Mouse (Mus musculus): ENCODE results near the gene Adgrl2.

The Adgrl2 gene

DNA sequence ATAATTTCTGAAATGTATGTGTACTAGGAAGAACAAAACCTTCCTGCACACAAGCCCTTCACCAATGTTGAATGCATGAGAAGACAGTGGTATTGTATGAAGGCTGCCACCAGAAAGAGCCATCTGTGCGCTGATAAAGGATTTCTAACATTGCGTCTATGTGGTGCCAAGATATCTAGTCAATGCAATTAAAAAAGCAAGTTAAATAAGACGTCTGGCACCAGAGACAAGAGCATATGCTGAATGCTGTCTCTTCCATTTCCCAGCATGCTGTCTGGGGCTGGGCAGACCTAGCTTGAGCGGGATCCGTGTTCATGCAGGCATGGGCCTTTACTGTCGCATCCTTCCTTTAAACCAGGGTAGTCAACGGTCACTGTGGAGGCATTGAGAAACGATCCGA, 55.3 kb downstream of the Adgrl2 start:
- in situ Hi-C loops (cut with MboI; ENCODE audit: low pct_unique_long_range_greater_than_20kb in 1 of 2, low sequenced_read_pairs in 2 of 2, unreplicated experiment in 1 of 2), result no loop called here

DNA sequence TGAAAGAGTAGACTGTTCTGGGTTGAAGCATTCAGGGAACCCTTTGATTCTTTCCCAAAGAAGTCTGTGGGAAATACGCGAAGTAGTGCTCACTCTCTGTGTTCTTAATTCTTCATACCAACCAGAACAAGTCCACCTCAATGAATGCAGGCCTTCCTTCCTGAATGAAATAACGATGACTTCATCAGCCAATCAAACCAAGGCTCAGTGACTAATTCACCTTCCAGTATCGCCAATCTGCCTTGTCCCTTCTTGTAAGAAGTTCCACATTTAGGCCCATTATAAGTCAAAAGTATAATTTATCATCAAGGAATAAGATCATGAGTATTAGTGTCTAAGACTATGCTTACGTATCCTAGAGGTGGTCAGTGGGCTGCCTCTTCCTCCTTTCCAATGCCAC, 56.1 kb downstream of the Adgrl2 start:
- in situ Hi-C loops (cut with MboI; ENCODE audit: low pct_unique_long_range_greater_than_20kb in 1 of 2, low sequenced_read_pairs in 2 of 2, unreplicated experiment in 1 of 2), result no loop called here

DNA sequence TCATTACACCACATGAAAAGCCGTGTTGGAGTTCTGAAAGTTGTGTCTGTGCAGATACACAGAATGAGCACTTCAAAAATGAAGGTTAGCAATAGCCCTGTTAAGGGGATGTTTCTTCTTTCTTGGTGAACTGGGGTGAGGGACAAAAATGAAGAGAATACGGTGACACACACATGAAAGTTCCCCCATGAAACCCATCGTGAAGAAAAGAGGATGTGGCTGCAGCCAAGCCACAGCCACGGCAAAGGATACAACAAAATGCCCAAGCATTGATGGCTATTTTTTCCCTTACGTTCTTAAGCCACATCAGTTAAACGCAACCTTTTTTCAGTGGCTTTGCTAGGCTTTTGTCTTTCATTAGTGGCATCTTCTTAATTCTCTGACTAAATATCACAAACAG, 57.2 kb downstream of the Adgrl2 start:
- in situ Hi-C loops (cut with MboI; ENCODE audit: low pct_unique_long_range_greater_than_20kb in 1 of 2, low sequenced_read_pairs in 2 of 2, unreplicated experiment in 1 of 2), result no loop called here

GRCm38 (mm10) chr3:148930913-148931312, 59.4 kb downstream of the Adgrl2 start:
- in situ Hi-C loops (cut with MboI; ENCODE audit: low pct_unique_long_range_greater_than_20kb in 1 of 2, low sequenced_read_pairs in 2 of 2, unreplicated experiment in 1 of 2), result no loop called here

DNA sequence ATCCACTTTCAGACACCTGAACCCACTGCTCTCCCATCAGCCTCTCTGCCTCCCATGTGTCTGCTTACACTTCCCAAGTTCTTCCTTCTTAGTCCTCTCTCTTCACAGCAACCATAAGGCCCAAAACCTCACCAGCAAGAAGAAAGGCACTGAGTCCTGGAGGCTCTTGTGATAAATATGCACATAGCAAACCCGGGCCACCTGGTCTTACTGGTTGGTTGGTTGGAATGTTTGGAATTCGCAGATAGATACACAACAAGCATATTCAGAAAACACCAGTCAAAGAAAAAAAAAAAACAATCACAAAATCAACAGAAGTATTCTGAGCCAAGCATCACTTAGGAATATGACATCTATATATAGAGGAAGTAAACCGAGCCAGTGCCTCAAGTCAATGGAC, 64.0 kb downstream of the Adgrl2 start:
- in situ Hi-C loops (cut with MboI; ENCODE audit: low pct_unique_long_range_greater_than_20kb in 1 of 2, low sequenced_read_pairs in 2 of 2, unreplicated experiment in 1 of 2), result no loop called here

- in situ Hi-C loops (cut with MboI; ENCODE audit: low pct_unique_long_range_greater_than_20kb in 1 of 2, low sequenced_read_pairs in 2 of 2, unreplicated experiment in 1 of 2), result no loop called here
Observed at GRCm38 (mm10) chr3:148922618-148923095, 67.7 kb downstream of the Adgrl2 start.

DNA sequence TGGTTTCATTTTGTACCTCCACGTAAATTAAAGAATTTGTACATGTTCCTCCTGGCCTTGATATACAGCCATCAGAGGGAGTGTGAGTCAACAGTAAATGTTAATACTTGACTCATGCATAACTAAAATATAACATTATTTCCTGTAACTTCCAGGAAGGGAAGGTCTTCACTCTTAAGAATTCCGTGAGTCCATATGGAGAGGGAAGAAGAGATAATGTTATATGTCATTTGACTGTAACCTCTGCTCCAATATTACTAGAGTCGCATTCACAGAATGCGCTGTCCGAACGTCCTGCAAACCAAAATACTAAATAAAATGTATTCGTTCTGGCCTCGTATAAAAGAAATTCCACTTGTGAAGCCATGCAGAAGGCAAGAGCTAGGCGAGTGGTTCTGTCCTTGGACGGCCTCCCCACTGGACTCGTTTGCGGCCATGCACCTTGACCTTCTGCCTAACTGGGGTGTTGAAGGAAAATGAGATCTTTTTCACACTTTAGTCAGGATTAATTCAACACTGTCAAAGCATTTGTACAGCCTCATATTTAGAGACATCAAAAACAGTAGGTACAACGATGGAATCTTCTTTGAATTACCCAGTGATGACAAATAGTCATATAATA, 68.3 kb downstream of the Adgrl2 start:
- in situ Hi-C loops (cut with MboI; ENCODE audit: low pct_unique_long_range_greater_than_20kb in 1 of 2, low sequenced_read_pairs in 2 of 2, unreplicated experiment in 1 of 2), result no loop called here

DNA sequence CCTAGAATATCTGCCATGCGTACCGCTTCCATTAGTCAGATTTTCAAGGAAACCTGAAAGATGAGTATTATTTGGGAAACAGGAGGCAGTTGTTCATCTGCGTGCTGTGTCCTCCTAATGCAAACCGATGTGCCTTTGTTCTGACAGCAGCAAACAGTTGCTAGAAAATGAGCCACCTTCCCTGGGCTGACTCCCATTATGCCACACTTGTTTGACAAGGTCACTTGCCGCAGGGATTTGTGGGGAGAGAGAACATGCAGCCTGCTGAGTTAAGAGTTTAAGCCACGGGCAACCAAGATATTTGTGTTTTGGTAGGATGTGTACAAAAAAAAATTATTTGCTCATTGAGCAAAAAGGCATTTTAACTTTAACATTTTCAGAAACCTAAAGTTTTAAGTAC, 69.5 kb downstream of the Adgrl2 start:
- in situ Hi-C loops (cut with MboI; ENCODE audit: low pct_unique_long_range_greater_than_20kb in 1 of 2, low sequenced_read_pairs in 2 of 2, unreplicated experiment in 1 of 2), result no loop called here

- in situ Hi-C loops (cut with MboI; ENCODE audit: low pct_unique_long_range_greater_than_20kb in 1 of 2, low sequenced_read_pairs in 2 of 2, unreplicated experiment in 1 of 2), result no loop called here
Observed at GRCm38 (mm10) chr3:148918425-148918824, 71.9 kb downstream of the Adgrl2 start.

GRCm38 (mm10) chr3:148917837-148918236, 72.5 kb downstream of the Adgrl2 start:
- in situ Hi-C loops (cut with MboI; ENCODE audit: low pct_unique_long_range_greater_than_20kb in 1 of 2, low sequenced_read_pairs in 2 of 2, unreplicated experiment in 1 of 2), result no loop called here

GRCm38 (mm10) chr3:148916226-148916625, 74.1 kb downstream of the Adgrl2 start:
- in situ Hi-C loops (cut with MboI; ENCODE audit: low pct_unique_long_range_greater_than_20kb in 1 of 2, low sequenced_read_pairs in 2 of 2, unreplicated experiment in 1 of 2), result no loop called here

DNA sequence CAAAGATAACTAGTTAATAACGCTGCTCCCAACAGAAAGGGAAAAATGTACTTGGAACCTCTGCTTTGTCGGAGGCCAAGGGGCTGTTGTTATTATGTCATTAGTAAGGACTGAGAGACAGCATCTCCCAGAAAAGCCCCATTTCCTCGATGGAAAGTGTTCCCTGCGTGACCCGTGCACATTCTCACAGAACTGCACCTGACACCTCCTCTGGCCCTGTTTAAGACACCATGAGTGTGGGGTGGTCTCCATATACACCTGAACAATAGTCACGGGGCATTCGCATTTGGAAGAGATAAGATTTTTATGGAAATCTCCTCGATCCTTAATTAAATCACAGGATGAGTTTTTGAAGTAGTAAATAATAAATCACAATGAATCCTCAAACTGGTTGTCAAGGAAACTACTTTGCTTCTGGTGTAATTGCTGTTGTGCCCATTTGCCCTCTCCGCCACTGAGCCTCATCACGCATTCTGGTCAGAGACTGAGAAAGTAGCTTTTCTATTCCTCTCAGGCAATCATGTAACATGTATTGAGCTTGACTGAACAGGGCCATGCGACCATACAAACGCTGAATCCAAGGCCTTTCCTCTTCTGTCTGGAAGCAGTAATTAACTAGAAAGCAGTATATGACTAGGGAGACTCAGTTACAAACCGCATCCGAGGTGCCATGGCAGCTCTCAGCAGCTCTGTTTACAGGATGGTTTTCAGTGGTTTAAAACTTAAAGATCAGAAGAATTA, 77.2 kb downstream of the Adgrl2 start:
- in situ Hi-C loops (cut with MboI; ENCODE audit: low pct_unique_long_range_greater_than_20kb in 1 of 2, low sequenced_read_pairs in 2 of 2, unreplicated experiment in 1 of 2), result no loop called here

DNA sequence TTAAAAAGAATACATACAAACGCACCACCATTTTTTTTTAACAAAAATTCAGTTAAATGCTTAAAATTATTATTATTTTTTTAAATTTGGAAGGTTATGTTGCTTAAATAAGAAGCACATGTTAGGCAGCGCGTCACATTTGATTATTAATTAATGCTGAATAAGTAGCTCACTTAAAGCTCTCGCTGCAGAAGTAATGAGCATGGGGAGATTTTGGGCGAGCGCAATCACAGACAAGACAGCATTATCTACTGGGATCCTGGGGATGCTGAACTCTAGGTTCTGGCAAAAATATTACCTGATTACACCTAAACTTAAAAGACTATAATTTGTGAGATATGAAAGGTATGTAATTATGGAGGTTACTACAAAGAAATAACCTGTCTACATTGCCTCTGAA, 77.8 kb downstream of the Adgrl2 start:
- in situ Hi-C loops (cut with MboI; ENCODE audit: low pct_unique_long_range_greater_than_20kb in 1 of 2, low sequenced_read_pairs in 2 of 2, unreplicated experiment in 1 of 2), result no loop called here

DNA sequence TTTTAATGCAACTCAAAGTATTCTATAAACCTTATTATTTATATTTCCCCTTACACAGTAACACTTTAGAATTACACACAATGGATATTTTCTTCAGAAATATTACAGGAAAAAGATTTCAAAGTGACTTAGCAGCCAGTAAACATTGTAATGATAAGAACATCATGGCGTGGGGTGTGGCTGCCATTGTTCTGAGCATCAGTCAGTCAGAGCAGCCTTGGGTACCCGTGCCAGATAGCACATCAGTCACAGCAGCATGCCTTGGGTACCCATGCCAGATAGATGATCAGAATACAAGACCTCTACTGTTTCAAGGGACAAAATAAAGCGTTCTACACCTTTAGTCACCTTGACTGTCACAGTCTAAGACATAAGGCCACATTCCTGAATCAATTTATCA, 82.5 kb downstream of the Adgrl2 start:
- in situ Hi-C loops (cut with MboI; ENCODE audit: low pct_unique_long_range_greater_than_20kb in 1 of 2, low sequenced_read_pairs in 2 of 2, unreplicated experiment in 1 of 2), result no loop called here

- in situ Hi-C loops (cut with MboI; ENCODE audit: low pct_unique_long_range_greater_than_20kb in 1 of 2, low sequenced_read_pairs in 2 of 2, unreplicated experiment in 1 of 2), result no loop called here
Observed at GRCm38 (mm10) chr3:148907024-148907778, 83.2 kb downstream of the Adgrl2 start.

DNA sequence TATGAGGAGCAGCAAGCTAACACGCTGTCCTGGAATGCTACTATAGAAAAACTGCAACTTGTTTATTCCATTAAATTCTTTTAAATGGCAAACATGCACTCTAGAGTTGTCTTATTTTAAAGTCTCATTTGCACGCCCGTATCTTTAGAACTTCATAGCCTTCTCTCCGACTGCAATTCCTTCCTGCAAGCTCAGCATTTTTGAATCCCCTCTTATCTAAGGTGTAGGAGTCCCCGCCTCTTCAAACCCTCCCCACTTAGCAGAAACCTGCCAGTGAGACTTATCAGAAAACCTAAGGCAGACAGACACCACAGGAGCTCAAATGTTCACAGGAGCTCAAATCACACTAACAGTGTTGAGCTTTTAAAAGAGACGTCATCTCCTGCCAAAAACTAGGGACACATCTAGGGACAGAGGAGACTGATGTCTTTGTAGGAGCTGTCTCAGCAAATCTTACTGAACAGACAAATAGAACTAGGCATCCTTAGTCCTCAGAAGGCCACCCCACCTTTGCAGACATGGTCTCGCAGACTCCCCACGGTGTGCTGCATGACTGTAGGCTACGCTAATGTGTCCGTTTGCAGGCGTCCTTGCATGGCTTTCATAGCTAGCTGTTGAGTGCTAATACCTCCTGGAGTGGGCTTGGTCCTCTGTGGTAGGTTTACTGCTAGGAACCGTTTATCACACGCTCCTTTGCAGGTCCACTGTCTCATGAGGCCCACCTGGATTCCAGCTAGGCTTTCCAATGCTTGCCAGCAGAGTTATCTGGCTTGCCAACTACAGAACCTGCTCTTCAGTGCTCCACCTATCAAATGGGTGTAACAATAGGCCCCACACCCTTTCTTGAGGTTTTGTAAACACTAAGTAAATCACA, 84.2 kb downstream of the Adgrl2 start:
- in situ Hi-C loops (cut with MboI; ENCODE audit: low pct_unique_long_range_greater_than_20kb in 1 of 2, low sequenced_read_pairs in 2 of 2, unreplicated experiment in 1 of 2), result no loop called here

DNA sequence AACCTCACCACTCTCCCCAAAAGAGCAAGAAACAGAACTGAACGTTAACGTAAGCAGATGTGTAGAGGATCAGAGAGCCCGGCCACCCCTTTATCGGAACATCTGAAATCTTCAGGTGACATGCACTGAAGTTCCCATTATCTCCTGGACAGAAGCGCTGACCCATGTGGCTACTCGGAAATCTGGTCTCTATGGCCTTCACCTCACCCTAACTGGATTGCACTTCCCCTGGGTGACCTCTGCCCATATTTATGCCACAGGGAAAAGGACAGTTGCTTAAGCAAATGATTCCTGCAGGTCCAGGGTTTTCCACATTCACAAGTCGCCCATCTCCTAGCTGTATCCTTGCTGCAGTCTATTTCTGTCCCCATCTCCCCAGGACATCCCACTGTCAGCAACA, 84.9 kb downstream of the Adgrl2 start:
- in situ Hi-C loops (cut with MboI; ENCODE audit: low pct_unique_long_range_greater_than_20kb in 1 of 2, low sequenced_read_pairs in 2 of 2, unreplicated experiment in 1 of 2), result no loop called here

- in situ Hi-C loops (cut with MboI; ENCODE audit: low pct_unique_long_range_greater_than_20kb in 1 of 2, low sequenced_read_pairs in 2 of 2, unreplicated experiment in 1 of 2), result no loop called here
Observed at GRCm38 (mm10) chr3:148899857-148900256, 90.5 kb downstream of the Adgrl2 start.

- in situ Hi-C loops (cut with MboI; ENCODE audit: low pct_unique_long_range_greater_than_20kb in 1 of 2, low sequenced_read_pairs in 2 of 2, unreplicated experiment in 1 of 2), result no loop called here
Observed at GRCm38 (mm10) chr3:148899416-148899815, 90.9 kb downstream of the Adgrl2 start.
